Mouse (Mus musculus) midbrain, embryonic 16.5 days (tissue): ENCODE data around the gene 1700018F24Rik. TPM values are rescaled to one million over a fixed set of nuclear protein-coding genes. Genes with fewer than 3 reads are reported as not detected.
"Not testable (repeated sequence)": the region's sequence is repeated elsewhere in the genome, so short reads cannot be mapped to it uniquely, and the experiment has no call there.

Experiments
- ATAC-seq: fragments of 200-750 bp; cut with Nextera tagmentation; 2 replicates; pipeline ENCODE4 v1.8.0; 2017; ENCODE audit warnings: moderate TSS enrichment
- H3K27ac ChIP-seq: fragments of 300-500 bp; sonication (generic); 2 replicates; pipeline ENCODE4 v1.5.1; 2014; ENCODE audit warnings: mild to moderate bottlenecking, low read length, mixed read lengths
- H3K27me3 ChIP-seq: fragments of 300-500 bp; sonication (generic); 2 replicates; pipeline ENCODE4 v1.6.1; 2014; ENCODE audit warnings: low read depth, low read length, mixed read lengths; ENCODE audit not compliant: control insufficient read depth, insufficient read depth
- H3K36me3 ChIP-seq: fragments of 300-500 bp; sonication (generic); 2 replicates; pipeline ENCODE4 v1.6.1; 2014; ENCODE audit warnings: mild to moderate bottlenecking, low read length, moderate library complexity, mixed read lengths; ENCODE audit not compliant: control insufficient read depth, insufficient read depth
- H3K4me1 ChIP-seq: fragments of 300-500 bp; sonication (generic); 2 replicates; pipeline ENCODE4 v1.6.1; 2014; ENCODE audit warnings: mild to moderate bottlenecking, low read length, mixed read lengths; ENCODE audit not compliant: control insufficient read depth, insufficient read depth
- H3K4me2 ChIP-seq: fragments of 300-500 bp; sonication (generic); 2 replicates; pipeline ENCODE4 v1.6.1; 2014; ENCODE audit warnings: mild to moderate bottlenecking, low read length, mixed read lengths
- H3K4me3 ChIP-seq: fragments of 300-500 bp; sonication (generic); 2 replicates; pipeline ENCODE4 v1.5.1; 2014; ENCODE audit warnings: low read depth, mild to moderate bottlenecking, low read length, moderate library complexity, mixed read lengths
- H3K9ac ChIP-seq: fragments of 300-500 bp; sonication (generic); 2 replicates; pipeline ENCODE4 v1.6.1; 2014; ENCODE audit warnings: low read depth, low read length, mixed read lengths
- H3K9me3 ChIP-seq: fragments of 300-500 bp; sonication (generic); replicated peaks from 2 replicates; pipeline ENCODE4 v1.6.1; 2014; ENCODE audit warnings: mild to moderate bottlenecking, low read length, mixed read lengths; ENCODE audit not compliant: control insufficient read depth, poor library complexity, severe bottlenecking
- WGBS: fragments of 180-500 bp; shearing (Covaris S2); extraction: QIAGEN DNeasy Blood & Tissue Kit; methylation state at CpG from one replicate; pipeline ENCODE4 v1.1.7; 2014; 5-methylcytosine and 5-hydroxymethylcytosine counted together
- polyA plus RNA-seq: library from polyadenylated mRNA; unstranded; fragments of >200 nt; fragmentation: Nextera tagmentation; extraction: Ambion mirVana; gene quantifications from 2 replicates; pipeline ENCODE4 v1.2.1, GENCODE M21; 2015

1700018F24Rik gene
- not detected in 2 replicates for polyA plus RNA-seq

DNA sequence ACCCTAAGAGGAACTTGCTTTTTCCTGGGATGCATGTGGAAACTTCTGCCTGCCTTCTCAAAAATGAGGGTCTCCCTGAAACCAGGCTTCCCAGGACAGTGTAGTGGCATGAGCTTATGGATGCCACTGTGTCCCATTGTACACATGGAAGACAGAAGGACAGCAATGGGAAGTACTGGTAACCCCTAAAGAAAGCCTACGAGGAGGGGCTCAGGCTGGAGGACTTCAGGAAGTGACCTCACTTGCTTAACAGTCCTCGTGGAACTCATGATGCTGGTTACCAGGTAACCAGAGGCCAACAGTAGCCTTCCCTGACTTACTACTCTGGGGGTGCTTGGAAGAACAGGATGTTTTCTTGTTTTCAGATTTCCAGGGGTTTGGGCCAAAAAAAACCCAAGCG, at the start of gene 1700018F24Rik:
Gene 1700018F24Rik, plus strand, starts transcription at position 301 of the 400 bp plus-strand sequence.
- not testable (repeated sequence) for H3K4me1 ChIP-seq, H3K27me3 ChIP-seq, H3K27ac ChIP-seq, ATAC-seq, H3K4me2 ChIP-seq, H3K9me3 ChIP-seq, H3K9ac ChIP-seq, H3K4me3 ChIP-seq, H3K36me3 ChIP-seq
- WGBS: 84% methylated on average over 2 of the region's 3 CpGs

DNA sequence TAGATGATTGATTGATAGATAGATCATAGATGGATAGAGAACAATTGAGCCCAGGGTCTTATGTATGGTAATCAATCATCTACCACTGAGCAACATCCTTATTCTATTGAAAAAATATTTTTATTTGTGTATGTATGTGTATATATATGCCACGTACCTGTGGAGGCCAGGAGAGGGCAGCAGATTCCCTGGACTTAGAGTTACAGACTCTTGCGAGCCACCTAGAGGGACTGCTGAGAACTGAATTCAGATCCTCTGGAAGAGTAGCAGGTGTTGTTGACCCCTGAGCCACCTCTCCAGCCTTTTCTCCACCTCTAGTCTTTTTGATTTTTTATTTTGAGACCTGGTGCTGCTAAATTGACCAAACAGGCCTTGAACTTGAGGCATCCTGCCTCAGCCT, 44.3 kb upstream of the 1700018F24Rik start:
- WGBS: 32% methylated on average over 2 of the region's 2 CpGs
- H3K27me3 ChIP-seq: no peaks in the 10 kb centered on the region
- no peak overlapping the region for H3K27ac ChIP-seq
- no peak overlapping the region for H3K9ac ChIP-seq
- H3K4me3 ChIP-seq: no peak overlapping the region
- ATAC-seq: no peak
- no peaks in the 10 kb centered on the region for H3K9me3 ChIP-seq
- H3K36me3 ChIP-seq: no peaks in the 10 kb centered on the region
- no peak overlapping the region for H3K4me2 ChIP-seq
- H3K4me1 ChIP-seq: no peaks in the 10 kb centered on the region

DNA sequence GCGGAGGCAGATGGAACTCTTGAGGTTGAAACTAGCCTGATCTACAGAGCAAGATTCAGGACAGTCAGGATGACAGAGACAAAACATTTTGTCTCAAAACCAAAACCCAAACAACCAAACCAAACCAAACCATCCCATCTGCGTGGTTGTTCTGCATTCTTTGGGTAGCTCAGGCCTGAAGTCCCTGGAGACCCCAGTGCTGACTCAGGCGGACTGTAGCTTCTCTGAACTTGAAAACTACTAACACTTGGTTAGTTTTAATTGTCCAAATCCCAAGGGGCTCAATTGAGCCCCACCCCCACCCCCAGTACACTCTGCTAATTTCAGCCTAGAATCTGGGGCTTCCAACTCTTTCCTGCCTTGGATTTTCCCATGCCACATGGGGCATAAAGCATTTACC, 39.4 kb upstream of the 1700018F24Rik start:
- H3K27me3 ChIP-seq: no peaks in the 10 kb centered on the region
- H3K9me3 ChIP-seq: no peaks in the 10 kb centered on the region
- H3K4me1 ChIP-seq: no peaks in the 10 kb centered on the region
- no peak overlapping the region for H3K4me2 ChIP-seq
- H3K27ac ChIP-seq: no peak overlapping the region
- 85% methylated on average over 3 of the region's 3 CpGs for WGBS
- H3K9ac ChIP-seq: no peak overlapping the region
- no peak for ATAC-seq
- H3K4me3 ChIP-seq: no peak overlapping the region
- no peaks in the 10 kb centered on the region for H3K36me3 ChIP-seq

DNA sequence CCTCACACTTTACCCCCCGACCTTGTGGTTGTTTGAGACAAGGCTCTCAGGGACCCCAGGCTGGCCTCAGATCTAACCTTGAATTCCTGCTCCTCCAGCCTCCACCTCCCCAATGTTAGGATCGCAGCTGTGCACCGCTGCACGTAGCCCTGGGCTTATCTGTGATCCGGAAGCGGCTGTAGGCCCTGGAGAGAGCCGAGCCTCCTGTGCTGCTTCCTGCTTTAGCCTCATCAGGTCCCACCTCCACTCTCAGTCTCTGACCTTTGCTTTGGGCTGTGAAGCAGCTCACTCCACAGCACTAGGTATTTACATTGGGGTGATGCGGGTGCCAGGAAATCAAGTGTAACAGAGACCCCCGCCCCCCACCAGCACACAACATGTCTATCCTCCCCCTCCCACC, 38.3 kb upstream of the 1700018F24Rik start:
- H3K36me3 ChIP-seq: no peaks in the 10 kb centered on the region
- WGBS: 83% methylated on average over 9 of the region's 9 CpGs
- ATAC-seq: no peak
- H3K4me3 ChIP-seq: no peak overlapping the region
- no peaks in the 10 kb centered on the region for H3K4me1 ChIP-seq
- H3K9ac ChIP-seq: no peak overlapping the region
- H3K9me3 ChIP-seq: no peaks in the 10 kb centered on the region
- no peak overlapping the region for H3K27ac ChIP-seq
- H3K27me3 ChIP-seq: no peaks in the 10 kb centered on the region
- H3K4me2 ChIP-seq: no peak overlapping the region

DNA sequence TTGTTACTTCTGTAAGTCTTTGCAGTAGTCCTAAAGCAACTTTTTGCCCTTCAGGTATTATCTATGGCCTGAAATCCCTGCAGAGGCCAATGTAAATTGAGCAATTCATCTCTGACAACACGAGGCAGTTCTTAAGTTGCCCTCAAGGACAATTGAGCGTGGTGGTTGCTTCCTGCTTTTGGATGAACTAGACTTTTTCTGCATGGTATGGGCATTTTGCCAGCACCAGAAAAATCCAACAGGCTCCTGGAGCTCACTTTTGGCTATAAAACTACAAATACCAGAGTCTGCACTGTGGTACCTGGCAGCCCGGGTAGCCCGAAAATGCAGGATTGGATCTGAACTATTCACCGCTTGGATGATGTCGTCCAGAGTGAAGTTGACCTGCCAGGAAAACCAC, 37.2 kb upstream of the 1700018F24Rik start:
- no peak for ATAC-seq
- Histone ChIP-seq H3K4me3 (no peak overlapping the region), H3K4me2 (no peak overlapping the region), H3K36me3 (no peaks in the 10 kb centered on the region), H3K27me3 (no peaks in the 10 kb centered on the region), H3K27ac (no peak overlapping the region), H3K9ac (no peak overlapping the region), H3K4me1 (no peaks in the 10 kb centered on the region), H3K9me3 (no peaks in the 10 kb centered on the region)
- 89% methylated on average over 6 of the region's 6 CpGs for WGBS

DNA sequence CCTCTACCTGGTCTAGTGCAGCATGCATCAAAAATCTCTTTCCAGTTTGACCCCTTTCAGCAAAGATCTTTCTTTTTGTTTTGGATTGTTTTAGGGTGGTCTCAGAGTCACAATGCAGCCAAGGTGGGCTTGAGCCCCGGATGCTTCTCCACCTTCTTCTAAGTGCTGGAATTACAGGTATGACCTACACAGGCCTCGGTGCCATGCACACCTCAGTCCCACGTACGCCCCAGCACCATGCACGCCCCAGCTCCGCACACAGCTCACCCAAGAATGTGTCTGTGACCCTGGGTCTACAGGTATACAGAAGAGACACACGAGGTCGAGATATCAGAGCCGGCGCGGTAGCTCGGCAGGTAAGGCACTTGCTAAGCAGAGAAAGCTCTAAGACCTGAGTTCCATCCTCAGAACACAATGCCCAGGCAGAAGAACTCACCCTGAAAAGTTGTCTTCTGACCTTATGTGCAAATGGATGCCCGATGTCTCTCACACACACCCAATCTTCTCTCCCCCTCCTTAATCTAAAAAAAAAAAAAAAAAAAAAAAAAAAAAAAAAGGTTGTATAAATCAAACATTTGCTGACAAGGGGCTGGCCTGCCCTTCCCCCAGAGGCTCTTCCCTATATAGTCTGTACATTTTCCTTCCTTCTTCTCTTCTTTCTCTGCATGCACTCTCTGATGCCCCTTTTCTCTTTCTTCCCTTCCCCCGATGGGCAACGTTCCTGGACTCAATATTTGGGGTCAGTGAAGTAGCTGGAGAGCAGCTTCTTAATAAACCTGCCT, 33.7 kb upstream of the 1700018F24Rik start:
- no peak overlapping the region for H3K4me2 ChIP-seq
- no peak overlapping the region for H3K4me3 ChIP-seq
- H3K36me3 ChIP-seq: no peaks in the 10 kb centered on the region
- 90% methylated on average over 15 of the region's 15 CpGs for WGBS
- H3K9me3 ChIP-seq: no peaks in the 10 kb centered on the region
- no peak overlapping the region for H3K27ac ChIP-seq
- H3K4me1 ChIP-seq: no peaks in the 10 kb centered on the region
- ATAC-seq: no peak
- no peaks in the 10 kb centered on the region for H3K27me3 ChIP-seq
- no peak overlapping the region for H3K9ac ChIP-seq

DNA sequence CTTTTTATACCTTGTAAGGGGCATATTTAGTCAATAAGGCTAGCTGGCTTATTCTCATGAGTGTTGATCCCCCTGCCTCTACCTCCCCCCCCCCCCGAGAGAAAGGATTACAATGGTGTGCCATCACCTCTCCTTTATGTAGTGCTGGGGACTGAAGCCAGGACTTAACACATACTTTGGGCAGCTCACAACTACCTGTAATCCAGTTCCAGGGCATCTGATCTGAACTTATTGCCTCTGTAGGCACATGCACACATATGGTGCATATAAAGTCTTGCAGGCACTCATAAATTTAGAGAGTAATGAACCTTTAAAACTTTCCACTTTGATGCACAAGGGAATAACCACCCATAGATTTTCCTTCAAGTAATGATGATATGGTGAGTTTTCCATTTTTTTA, 28.5 kb upstream of the 1700018F24Rik start:
- Histone ChIP-seq H3K4me3 (no peak overlapping the region), H3K36me3 (no peaks in the 10 kb centered on the region), H3K9me3 (no peaks in the 10 kb centered on the region), H3K4me1 (no peaks in the 10 kb centered on the region), H3K27ac (no peak overlapping the region), H3K27me3 (no peaks in the 10 kb centered on the region), H3K9ac (no peak overlapping the region), H3K4me2 (no peak overlapping the region)
- no peak for ATAC-seq
- whole genome bisulfite sequencing: 64% methylated on average over 1 of the region's 1 CpGs

DNA sequence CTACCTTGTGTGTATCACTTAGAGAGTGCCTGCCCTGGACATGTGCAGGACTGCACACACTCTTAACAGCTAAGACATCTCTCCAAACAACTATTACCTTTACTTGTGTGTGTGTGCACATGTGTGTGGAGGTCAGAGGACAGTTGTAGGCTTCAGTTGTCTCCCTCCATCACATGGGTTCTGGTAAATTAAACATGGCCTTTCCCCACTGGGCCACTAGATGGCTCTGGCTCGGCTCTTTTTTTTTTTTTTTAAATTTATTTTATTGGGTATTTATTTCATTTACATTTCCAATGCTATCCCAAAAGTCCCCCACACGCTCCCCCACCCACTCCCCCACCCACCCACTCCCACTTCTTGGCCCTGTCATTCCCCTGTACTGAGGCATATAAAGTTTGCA, 26.0 kb upstream of the 1700018F24Rik start:
- not testable (repeated sequence) for H3K36me3 ChIP-seq, H3K4me2 ChIP-seq, H3K27ac ChIP-seq, ATAC-seq, H3K4me1 ChIP-seq, H3K4me3 ChIP-seq, H3K9ac ChIP-seq, H3K27me3 ChIP-seq, H3K9me3 ChIP-seq
- 29% methylated on average over 1 of the region's 2 CpGs for WGBS

DNA sequence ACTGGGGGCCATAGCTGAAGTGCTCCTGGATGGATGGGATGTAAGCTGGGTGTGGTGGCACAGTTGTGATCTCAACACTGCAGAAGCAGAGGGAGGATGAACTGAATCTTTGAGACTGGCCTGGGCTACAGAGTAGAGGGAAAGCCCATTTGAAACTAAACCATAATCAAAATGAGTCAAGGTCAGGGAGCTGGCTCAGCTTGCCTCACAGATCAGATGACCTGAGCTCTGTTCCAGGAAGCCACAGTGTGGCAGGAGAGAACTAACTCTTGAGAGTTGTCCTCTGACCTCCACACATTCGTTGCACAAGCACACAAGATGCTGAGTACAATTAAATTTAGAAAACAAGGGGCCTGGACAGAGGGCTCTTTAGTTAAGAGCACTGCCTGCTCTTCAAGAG, 22.5 kb upstream of the 1700018F24Rik start:
- 39% methylated on average over 1 of the region's 1 CpGs for WGBS

More for the DNA sequence above, 22.5 kb upstream of the 1700018F24Rik start:
- not testable (repeated sequence) for H3K27ac ChIP-seq, H3K36me3 ChIP-seq, H3K4me2 ChIP-seq, H3K9ac ChIP-seq, H3K4me3 ChIP-seq, ATAC-seq, H3K27me3 ChIP-seq, H3K4me1 ChIP-seq, H3K9me3 ChIP-seq
